Mouse (Mus musculus) layer of hippocampus, postnatal 25 days (tissue): ENCODE results near the gene Cep170b. TPM values are rescaled to one million over a fixed set of nuclear protein-coding genes. Genes with fewer than 3 reads are reported as not detected.
A peak's percentile ranks its signal among the peaks of the same experiment; 100 is the strongest.

ENCODE experiments used
- DNase-seq, 2 experiments: peaks; one replicate each; pipeline ENCODE4 v3.0.0; 2022; ENCODE audit warnings: mixed read lengths in 2 of 2, low spot score in 1 of 2; ENCODE audit errors: extremely low spot score in 1 of 2
- total RNA-seq, 2 experiments: library from RNA; stranded (reverse); gene quantifications; 2 replicates each; pipeline ENCODE4 v1.2.3; 2021

The Cep170b gene
- total RNA-seq, 2 experiments from 2014 or later, result 180 to 192 TPM

DNA sequence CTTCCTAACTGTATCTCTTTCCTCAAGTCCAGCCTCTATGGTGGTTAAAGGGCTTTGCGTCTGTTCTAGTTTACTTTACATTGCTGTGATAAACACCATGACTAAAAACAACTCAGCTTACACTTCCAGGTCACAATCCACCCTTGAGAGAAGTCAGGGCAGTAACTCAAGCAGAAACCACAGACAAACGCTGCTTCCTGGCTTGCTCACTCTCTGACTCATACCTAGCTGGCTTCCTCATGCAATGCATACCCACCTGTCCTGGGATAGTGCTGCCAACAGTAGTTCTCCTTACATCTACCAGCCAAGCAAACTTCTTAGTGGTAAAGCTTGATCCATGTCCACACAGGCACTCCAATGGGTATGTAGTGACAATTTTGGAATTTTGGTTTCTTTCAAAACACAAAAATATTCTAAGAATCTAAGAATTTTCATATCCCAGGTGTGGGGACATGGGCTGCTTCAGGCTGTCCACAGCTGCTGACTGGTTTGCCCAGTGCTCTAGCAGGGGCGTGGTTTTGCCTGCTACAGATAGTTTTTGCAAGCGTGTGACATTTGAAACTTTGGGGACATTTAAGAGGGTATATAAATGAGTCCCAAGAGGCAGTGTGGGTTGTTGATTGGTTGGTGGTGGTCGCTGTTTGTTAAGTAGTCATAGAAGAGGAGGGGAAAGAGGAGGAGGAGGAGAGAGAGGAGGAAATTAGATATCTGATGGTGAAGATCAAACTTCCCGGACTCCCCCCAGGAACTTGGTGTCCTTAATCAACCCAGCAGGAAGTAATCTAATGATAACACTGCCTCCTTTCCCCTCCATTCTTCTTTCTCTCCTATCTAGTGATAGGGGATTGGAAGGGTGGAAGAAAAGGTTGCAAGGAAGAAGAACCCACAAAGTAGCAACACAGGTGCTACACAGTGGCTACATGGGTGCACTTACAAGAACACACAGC, 17.6 kb upstream of the Cep170b start:
- no peak for DNase-seq

GRCm38 (mm10) chr12:112706704-112707572, 13.3 kb upstream of the Cep170b start:
- peak; percentile 87 to 93 for DNase-seq

DNA sequence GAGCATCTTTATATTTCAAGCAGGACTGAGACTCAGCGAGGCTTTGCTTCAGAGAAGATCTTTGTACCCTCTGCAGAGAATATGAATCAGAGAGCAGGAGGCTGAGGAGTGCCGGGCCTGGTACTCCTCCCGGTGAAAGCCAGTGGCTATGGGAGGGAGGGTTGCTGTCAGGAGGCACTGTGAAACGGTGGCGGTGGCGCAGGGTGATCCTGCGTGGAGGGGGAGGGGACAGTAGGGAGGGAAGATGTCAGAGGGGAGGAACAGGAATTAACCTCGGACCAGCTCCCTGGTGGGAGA, 12.7 kb upstream of the Cep170b start:
- DNase-seq, result no peak

GRCm38 (mm10) chr12:112713984-112714383, 6.3 kb upstream of the Cep170b start:
- no peak for DNase-seq

GRCm38 (mm10) chr12:112717140-112717539, 3.1 kb upstream of the Cep170b start:
- peak in 1 of 2 experiments; percentile 53 for DNase-seq

DNA sequence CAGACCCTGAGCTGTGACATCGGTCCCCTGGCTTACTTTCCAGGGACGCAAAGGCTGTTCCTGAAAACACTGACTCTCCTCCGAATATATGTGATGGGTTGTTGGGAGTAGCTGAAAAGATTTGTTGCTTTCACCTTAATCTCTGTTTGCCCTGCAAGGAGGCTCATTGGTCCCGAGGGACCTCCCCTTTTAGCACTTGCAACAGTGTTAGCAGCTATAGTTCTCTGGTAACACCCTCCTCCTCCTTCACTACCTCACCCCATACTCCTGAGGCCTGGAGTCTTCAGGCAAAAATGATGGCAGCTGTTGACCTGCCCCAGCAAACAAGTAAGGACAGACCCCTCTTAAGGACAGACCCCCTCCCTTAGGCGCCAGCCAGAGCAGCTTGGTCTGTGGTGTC, 1.3 kb upstream of the Cep170b start:
- DNase-seq, result no peak

- no peak for DNase-seq
Measured at GRCm38 (mm10) chr12:112720890-112721423, 702 bp downstream of the Cep170b start.

- no peak for DNase-seq
Measured at GRCm38 (mm10) chr12:112721424-112722239, 1.4 kb downstream of the Cep170b start.

GRCm38 (mm10) chr12:112722240-112723027, 2.2 kb downstream of the Cep170b start:
- DNase-seq, result no peak

DNA sequence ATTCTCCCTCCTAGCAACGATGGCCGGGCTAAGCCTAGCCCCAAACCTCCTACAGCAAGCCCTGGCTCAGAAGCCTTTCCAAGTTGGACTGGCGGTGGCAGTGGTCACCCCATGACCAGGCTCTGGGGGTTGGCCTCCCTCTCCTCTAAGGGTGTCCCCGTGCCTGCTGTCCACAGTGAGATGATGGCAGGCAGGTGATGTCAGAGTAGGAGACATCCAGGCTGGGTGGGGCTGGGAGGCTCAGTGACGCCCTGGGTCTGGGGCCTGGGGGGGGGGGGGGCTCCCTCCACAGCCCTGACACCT, 2.7 kb downstream of the Cep170b start:
- no peak for DNase-seq

DNA sequence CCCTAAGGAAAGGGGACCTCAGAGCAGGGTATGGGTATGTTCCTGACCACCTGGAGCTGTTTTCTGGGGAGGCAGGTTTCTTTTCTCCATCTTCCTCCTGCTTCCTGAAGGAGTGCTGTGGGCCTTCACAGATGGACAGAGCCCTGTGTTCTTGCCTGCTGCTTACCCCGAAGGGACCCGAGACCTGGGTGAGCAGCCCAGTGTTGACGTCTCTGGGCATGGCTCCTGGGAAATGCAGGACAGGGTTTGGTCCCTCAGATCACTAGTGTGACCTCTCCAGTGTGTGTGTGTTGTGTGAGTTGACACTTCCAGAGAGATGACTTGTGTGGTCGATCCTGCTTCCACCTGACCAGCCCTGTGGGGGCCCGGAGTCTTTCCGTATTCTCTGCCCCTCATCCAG, 3.2 kb downstream of the Cep170b start:
- no peak for DNase-seq

- peak in 1 of 2 experiments; percentile 75 for DNase-seq
Measured at GRCm38 (mm10) chr12:112724077-112724805, 4.0 kb downstream of the Cep170b start.

GRCm38 (mm10) chr12:112727801-112728200, 7.5 kb downstream of the Cep170b start:
- DNase-seq, result no peak

GRCm38 (mm10) chr12:112730808-112731207, 10.6 kb downstream of the Cep170b start:
- DNase-seq, result no peak

GRCm38 (mm10) chr12:112732591-112732990, 12.3 kb downstream of the Cep170b start:
- no peak for DNase-seq

- no peak for DNase-seq
Measured at GRCm38 (mm10) chr12:112734108-112734820, 14.0 kb downstream of the Cep170b start.

GRCm38 (mm10) chr12:112734881-112735655, 14.8 kb downstream of the Cep170b start:
- no peak for DNase-seq
